Mouse (Mus musculus) kidney, postnatal 0 days (tissue): Measurements from ENCODE around the gene Kcnk6. TPM values are rescaled to one million over a fixed set of nuclear protein-coding genes. Genes with fewer than 3 reads are reported as not detected.
"Not testable (repeated sequence)": the region's sequence is repeated elsewhere in the genome, so short reads cannot be mapped to it uniquely, and the experiment has no call there.

Source experiments
- ATAC-seq: fragments of 200-750 bp; cut with Nextera tagmentation; replicated peaks from 2 replicates; pipeline ENCODE4 v1.8.0; 2017; ENCODE audit warnings: low read depth, moderate number of reproducible peaks, moderate TSS enrichment, moderate library complexity; ENCODE audit not compliant: low FRiP score
- DNase-seq: peaks from one replicate; pipeline ENCODE4 v3.0.0-alpha.2; 2016; ENCODE audit warnings: low spot score
- H3K27ac ChIP-seq: fragments of 300-500 bp; sonication (generic); 2 replicates; pipeline ENCODE4 v1.5.1; 2014; ENCODE audit warnings: mild to moderate bottlenecking
- H3K27me3 ChIP-seq: fragments of 300-500 bp; sonication (generic); 2 replicates; pipeline ENCODE4 v1.6.1; 2014; ENCODE audit warnings: low read length, mixed read lengths; ENCODE audit not compliant: insufficient read depth
- H3K36me3 ChIP-seq: fragments of 300-500 bp; sonication (generic); 2 replicates; pipeline ENCODE4 v1.6.1; 2014; ENCODE audit warnings: low read length, mixed read lengths; ENCODE audit not compliant: insufficient read depth
- H3K4me1 ChIP-seq: fragments of 300-500 bp; sonication (generic); replicated peaks from 2 replicates; pipeline ENCODE4 v1.6.1; 2014; ENCODE audit warnings: antibody characterized with exemption, low read length, mixed read lengths; ENCODE audit not compliant: insufficient read depth
- H3K4me2 ChIP-seq: fragments of 300-500 bp; sonication (generic); 2 replicates; pipeline ENCODE4 v1.6.1; 2014; ENCODE audit warnings: mild to moderate bottlenecking, low read length, moderate library complexity, mixed read lengths
- H3K4me3 ChIP-seq: fragments of 300-500 bp; sonication (generic); replicated peaks from 2 replicates; pipeline ENCODE4 v1.5.1; 2014; ENCODE audit warnings: low read depth, low read length
- H3K9ac ChIP-seq: fragments of 300-500 bp; sonication (generic); 2 replicates; pipeline ENCODE4 v1.6.1; 2014; ENCODE audit warnings: low read depth, low read length
- H3K9me3 ChIP-seq: fragments of 300-500 bp; sonication (generic); replicated peaks from 2 replicates; pipeline ENCODE4 v1.6.1; 2016; ENCODE audit warnings: low read length, inconsistent platforms, mixed read lengths
- CTCF ChIP-seq: IDR thresholded peaks from 2 replicates; pipeline ENCODE4 v1.5.1; 2016; ENCODE audit warnings: antibody characterized with exemption, low read depth, mild to moderate bottlenecking, moderate library complexity
- WGBS: fragments of 180-500 bp; shearing (Covaris S2); extraction: QIAGEN DNeasy Blood & Tissue Kit; methylation state at CpG from one replicate; pipeline ENCODE4 v1.1.7; 2014; 5-methylcytosine and 5-hydroxymethylcytosine counted together
- polyA plus RNA-seq: library from polyadenylated mRNA; unstranded; fragments of >200 nt; fragmentation: Nextera tagmentation; extraction: Ambion mirVana; gene quantifications from 2 replicates; pipeline ENCODE4 v1.2.1, GENCODE M21; 2015

Kcnk6 gene
- polyA plus RNA-seq, 1 experiment from 2014 or later, result 0.87 TPM

GRCm38 (mm10) chr7:29244732-29245416, 12.6 kb upstream of the Kcnk6 start:
- ATAC-seq (no peak), DNase-seq (no peak)
- H3K27me3 ChIP-seq, result no peaks in the 10 kb centered on the region
- H3K4me3 ChIP-seq, result no peak overlapping the region
- H3K4me1 ChIP-seq, result peaks cover 3% of the 10 kb centered on the region
- no peak overlapping the region for H3K9ac ChIP-seq
- H3K36me3 ChIP-seq, result 0 out of 2 replicates have a peak, but pooled peaks cover 10% of the 10 kb centered on the region
- H3K4me2 ChIP-seq, result no peak overlapping the region
- 79% methylated on average over 7 of the region's 7 CpGs for WGBS
- H3K27ac ChIP-seq, result no peak overlapping the region
- peak; percentile 70 for TF ChIP-seq CTCF
- H3K9me3 ChIP-seq, result no peaks in the 10 kb centered on the region

DNA sequence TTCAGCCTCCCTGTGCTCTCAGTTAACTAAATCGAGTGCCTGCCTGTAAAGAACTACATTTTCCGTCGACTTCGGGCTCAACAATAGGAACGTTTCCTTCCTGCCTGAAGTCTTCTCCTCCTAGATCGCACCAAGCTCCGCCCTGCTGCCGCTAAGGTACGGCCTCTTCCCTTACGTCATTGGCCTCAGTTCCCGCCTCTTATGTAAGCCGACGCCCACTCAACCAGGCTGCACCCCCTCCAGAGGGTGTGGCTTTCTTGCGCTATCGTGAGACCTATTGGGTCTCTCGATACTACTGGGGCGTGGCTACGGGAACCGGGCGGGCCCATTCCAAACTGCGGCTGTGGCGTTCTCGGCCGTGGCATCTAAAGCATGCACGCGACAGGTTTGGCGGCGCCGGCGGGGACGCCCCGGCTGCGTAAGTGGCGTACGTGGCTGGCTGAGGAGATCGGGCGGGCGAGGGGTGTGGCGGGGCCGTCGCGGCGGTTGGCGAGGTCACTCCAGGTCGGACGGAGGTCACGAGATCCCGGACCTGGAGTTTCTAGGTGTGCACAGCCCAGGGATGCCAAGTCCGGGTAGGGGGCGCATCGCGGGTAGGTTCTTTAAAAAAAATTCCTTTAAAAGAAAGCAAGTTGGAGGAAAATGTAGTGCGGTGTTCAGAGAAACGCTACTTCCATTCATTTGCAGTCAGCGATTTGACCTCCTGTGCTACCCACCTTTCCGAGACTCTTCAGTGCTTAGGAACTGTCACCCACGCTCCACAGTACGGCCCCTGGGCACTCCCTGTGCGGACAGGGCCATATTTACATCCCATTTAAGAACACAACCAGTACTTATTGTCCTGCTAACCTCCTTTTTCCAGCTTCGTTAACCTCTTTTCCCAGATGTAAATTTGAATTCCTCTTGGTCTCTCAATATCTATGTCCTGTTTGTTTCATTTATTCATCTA, 6.0 kb upstream of the Kcnk6 start, which contains the start of gene Yif1b:
Gene Yif1b, plus strand, starts transcription at position 311 of the 949 bp plus-strand sequence.
- TF ChIP-seq CTCF, result 0 out of 2 replicates have a peak, but pooled peaks have one; percentile 24
- peak within 1 kb of the TSS; percentile 87 for H3K27ac ChIP-seq
- H3K4me1 ChIP-seq, result no peaks in the 10 kb centered on the region
- H3K4me2 ChIP-seq, result peak within 1 kb of the TSS; percentile 68
- no peaks in the 10 kb centered on the region for H3K9me3 ChIP-seq
- H3K36me3 ChIP-seq, result no peaks in the 10 kb centered on the region
- peak within 1 kb of the TSS; percentile 56 for H3K4me3 ChIP-seq
- peak within 1 kb of the TSS; percentile 59 for H3K9ac ChIP-seq
- under 1% methylated on average over 60 of the region's 60 CpGs for WGBS
- no peaks in the 10 kb centered on the region for H3K27me3 ChIP-seq
- ATAC-seq (peak; percentile 97), DNase-seq (peak; percentile 100)

- WGBS, result 25% methylated on average over 6 of the region's 6 CpGs
- peak; percentile 1; the same call in 1 of the 2 replicates for ATAC-seq
- Histone ChIP-seq H3K27ac (peak overlapping the region; percentile 87), H3K4me3 (0 out of 2 replicates have a peak overlapping the region, but pooled peaks have one; percentile 10), H3K4me2 (peak overlapping the region; percentile 48)
- not testable (repeated sequence) for H3K27me3 ChIP-seq, H3K36me3 ChIP-seq, H3K9ac ChIP-seq, H3K4me1 ChIP-seq, DNase-seq, H3K9me3 ChIP-seq
Measured at GRCm38 (mm10) chr7:29237596-29237995, 5.3 kb upstream of the Kcnk6 start.

DNA sequence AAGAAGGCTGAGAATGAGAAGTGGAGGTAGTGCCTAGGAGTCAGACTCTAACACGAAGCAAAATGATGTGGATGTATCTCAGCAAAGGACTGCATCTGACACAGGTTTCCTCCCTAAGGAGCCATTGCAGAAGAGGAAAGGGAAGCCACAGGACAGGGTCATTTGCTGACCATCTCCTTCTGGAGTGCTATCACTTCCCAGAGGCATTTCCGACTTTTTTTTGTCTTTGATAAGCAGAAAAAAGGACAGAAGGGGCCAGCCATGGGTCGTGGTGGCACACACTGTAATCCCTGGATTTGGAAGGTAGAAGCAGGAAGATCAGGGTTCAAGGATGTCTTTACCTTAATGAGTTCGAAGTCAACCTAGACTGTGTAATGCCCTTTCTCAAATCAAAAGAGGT, 4.3 kb upstream of the Kcnk6 start:
- H3K27ac ChIP-seq, result no peak overlapping the region
- 75% methylated on average over 4 of the region's 4 CpGs for WGBS
- H3K9ac ChIP-seq, result no peak overlapping the region
- TF ChIP-seq CTCF, result no peak
- H3K4me3 ChIP-seq, result no peak overlapping the region
- no peaks in the 10 kb centered on the region for H3K9me3 ChIP-seq
- H3K4me1 ChIP-seq, result peaks cover 4% of the 10 kb centered on the region; the same call in 1 of the 2 replicates
- ATAC-seq (no peak), DNase-seq (no peak)
- 0 out of 2 replicates have a peak, but pooled peaks cover 1% of the 10 kb centered on the region for H3K27me3 ChIP-seq
- no peaks in the 10 kb centered on the region for H3K36me3 ChIP-seq
- no peak overlapping the region for H3K4me2 ChIP-seq

DNA sequence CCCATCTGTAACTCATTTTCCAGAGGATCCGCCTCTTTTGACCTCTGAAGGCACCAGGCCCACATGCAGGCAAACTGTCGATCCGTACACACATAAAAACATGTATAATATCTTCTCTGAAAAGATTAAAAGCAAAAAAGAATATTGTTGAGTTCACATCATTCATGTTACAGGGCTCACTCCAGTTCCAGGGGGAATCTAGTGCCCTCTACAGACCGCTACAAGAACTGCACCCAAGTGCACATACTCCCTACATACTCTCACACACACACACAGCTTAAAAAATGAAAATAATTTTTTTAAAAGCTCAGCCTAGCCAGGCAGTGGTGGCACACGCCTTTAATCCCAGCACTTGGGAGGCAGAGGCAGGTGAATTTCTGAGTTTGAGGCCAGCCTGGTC, 2.3 kb upstream of the Kcnk6 start:
- no peak overlapping the region for H3K9ac ChIP-seq
- 78% methylated on average over 5 of the region's 5 CpGs for WGBS
- no peak for ATAC-seq
- H3K27me3 ChIP-seq, result 0 out of 2 replicates have a peak, but pooled peaks cover 3% of the 10 kb centered on the region
- H3K4me1 ChIP-seq, result peaks cover 4% of the 10 kb centered on the region; the same call in 1 of the 2 replicates
- no peak overlapping the region for H3K4me3 ChIP-seq
- H3K27ac ChIP-seq, result no peak overlapping the region
- peak; percentile 45; the same call in 1 of the 2 replicates for TF ChIP-seq CTCF
- no peaks in the 10 kb centered on the region for H3K9me3 ChIP-seq
- H3K36me3 ChIP-seq, result no peaks in the 10 kb centered on the region
- no peak overlapping the region for H3K4me2 ChIP-seq
- no peak for DNase-seq

DNA sequence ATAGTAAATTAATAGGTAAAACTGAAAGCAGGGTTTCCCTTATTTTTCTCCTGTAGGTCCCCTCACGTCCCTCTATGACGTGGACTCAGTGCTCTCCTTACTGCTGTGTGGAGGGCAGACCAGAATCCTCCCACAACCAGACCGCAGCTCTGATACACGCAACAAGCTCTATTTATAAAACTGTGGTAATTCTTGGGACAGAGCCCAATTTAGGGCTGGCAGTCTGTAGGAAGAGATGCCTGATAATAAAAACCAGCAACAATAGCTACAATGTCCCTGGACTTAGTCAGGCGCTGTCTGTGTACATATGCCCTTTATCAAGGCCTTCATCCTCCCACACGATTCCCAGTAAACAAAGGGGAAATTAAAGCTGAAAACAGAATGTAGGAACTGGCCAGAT, 1.4 kb upstream of the Kcnk6 start:
- peaks cover 4% of the 10 kb centered on the region; the same call in 1 of the 2 replicates for H3K4me1 ChIP-seq
- no peaks in the 10 kb centered on the region for H3K9me3 ChIP-seq
- ATAC-seq (no peak), DNase-seq (no peak)
- H3K4me3 ChIP-seq, result no peak overlapping the region
- peak overlapping the region; percentile 1; the same call in 1 of the 2 replicates for H3K27ac ChIP-seq
- TF ChIP-seq CTCF, result no peak
- no peaks in the 10 kb centered on the region for H3K36me3 ChIP-seq
- no peak overlapping the region for H3K4me2 ChIP-seq
- WGBS, result 65% methylated on average over 6 of the region's 6 CpGs
- no peak overlapping the region for H3K9ac ChIP-seq
- 0 out of 2 replicates have a peak, but pooled peaks cover 3% of the 10 kb centered on the region for H3K27me3 ChIP-seq
